Mouse (Mus musculus) left cerebral cortex, postnatal 14 days (tissue): ENCODE measurements around the gene Elp1. TPM values are rescaled to one million over a fixed set of nuclear protein-coding genes. Genes with fewer than 3 reads are reported as not detected.

ENCODE experiments used
- DNase-seq, 2 experiments: peaks; one replicate each; pipeline ENCODE4 v3.0.0; 2021 to 2022; ENCODE audit warnings: low spot score in 2 of 2, mixed read lengths in 1 of 2
- intact Hi-C: fragments of 180-260 bp; cut with DNase I; formaldehyde crosslinking; loops from one replicate; pipeline ENCODE4 v1.15.1; 2025
- long read RNA-seq, 2 experiments: library from polyadenylated mRNA; stranded (forward); transcript quantifications; one replicate each; pipeline ENCODE4 v2.0.0; 2021
- total RNA-seq, 2 experiments: library from RNA; stranded (reverse); gene quantifications; 2 replicates each; pipeline ENCODE4 v1.2.3; 2021

Elp1 gene
- total RNA-seq = 10 to 100 TPM; 70.2 to 74.4 TPM
- long read RNA-seq, experiment 1, full-length matches to known transcripts = 42 of 54 reads
- long read RNA-seq, experiment 1, partial matches to known transcripts = 5 of 54 reads
- long read RNA-seq, experiment 1, other reads (novel, unspliced or antisense) = 7 of 54 reads
- long read RNA-seq, experiment 2, full-length matches to known transcripts = 43 of 62 reads
- long read RNA-seq, experiment 2, partial matches to known transcripts = 12 of 62 reads
- long read RNA-seq, experiment 2, other reads (novel, unspliced or antisense) = 7 of 62 reads

DNA sequence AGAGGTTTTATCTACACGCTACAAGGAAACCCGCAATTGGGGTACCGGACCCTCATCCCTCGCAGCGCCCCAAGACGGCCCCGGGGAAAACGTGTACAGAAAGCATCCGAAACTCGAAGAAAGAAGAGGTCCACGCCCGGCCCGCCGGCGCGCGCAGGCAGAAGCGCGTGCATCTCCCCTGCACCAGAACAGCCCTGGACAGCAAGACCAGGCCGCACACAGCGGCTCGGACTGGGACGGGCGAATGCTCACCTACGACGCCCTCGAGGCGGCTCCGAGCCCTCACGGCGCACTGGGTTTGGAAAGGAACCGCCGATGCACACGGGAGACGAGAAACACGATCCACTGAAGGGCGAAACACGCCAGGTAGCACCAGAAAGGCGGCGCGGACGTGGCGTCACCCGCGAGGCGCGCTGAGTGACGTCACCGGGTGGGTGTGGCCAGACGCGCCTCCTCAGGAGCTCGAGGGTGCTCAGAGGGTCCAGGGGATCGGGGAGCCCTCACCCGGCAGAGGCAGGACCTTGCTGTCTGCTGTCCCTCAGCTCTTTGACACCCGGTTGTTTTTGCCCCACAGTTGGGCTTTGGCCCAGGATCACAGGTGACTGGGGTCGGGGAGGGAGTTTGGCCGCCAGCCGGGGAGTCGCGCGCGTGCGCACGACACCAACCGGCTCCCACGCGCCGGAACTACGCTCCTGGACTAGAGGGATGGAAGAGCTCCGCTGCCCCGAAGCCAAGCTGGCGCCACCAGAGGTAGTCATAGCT, at the start of gene Elp1, which contains the start of gene Fam206a:
Gene Elp1 (minus strand): TSS at position 425 of the 762 bp plus-strand sequence.
Gene Fam206a (plus strand): TSS at position 439 of the 762 bp plus-strand sequence.
- intact Hi-C loops = no loop called here
- peak; percentile 95 to 97 for DNase-seq

- intact Hi-C loops = no loop called here
- no peak for DNase-seq
Observed at GRCm38 (mm10) chr4:56850724-56851123, 48.6 kb upstream of the Elp1 start.

DNA sequence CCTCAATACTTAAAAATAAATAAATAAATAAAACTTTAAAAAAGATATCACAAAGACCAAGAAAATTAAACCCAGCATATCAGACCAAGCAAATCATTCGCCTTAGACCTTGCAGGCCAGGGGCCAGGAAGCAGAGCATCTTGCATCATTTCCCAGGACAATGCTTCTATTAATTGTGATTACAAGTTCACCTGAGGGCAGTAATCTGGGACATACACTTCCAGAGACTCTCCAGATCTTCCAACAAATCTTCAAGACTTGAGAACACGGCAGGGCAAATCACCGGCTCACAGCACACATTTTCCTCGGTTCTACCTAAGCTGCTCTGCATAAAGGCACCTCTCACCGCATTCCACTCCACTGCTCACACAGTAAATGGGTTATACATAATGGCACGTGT, 45.9 kb upstream of the Elp1 start:
- no peak for DNase-seq
- intact Hi-C loops = no loop called here

GRCm38 (mm10) chr4:56847400-56847799, 45.3 kb upstream of the Elp1 start:
- intact Hi-C loops = no loop called here
- no peak for DNase-seq

GRCm38 (mm10) chr4:56845896-56846533, 43.9 kb upstream of the Elp1 start:
- intact Hi-C loops = no loop called here
- no peak for DNase-seq

DNA sequence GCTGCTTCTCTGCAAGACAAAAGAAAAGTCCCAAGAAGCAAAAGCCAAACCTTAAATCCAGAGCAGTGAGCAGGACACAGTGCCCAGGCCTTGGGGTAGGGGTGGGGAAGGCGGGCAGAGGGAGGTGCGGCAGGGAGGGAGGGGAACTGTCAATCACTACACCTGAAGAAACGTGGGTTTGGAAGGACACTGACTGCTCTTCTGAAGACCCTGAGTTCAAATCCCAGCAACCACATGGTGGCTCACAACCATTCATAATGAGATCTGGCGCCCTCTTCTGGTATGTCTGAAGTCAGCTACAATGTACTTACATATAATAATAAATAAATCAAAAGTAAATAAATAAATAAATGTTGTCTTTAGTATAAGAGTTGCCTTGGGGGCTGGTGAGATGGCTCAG, 42.8 kb upstream of the Elp1 start:
- intact Hi-C loops = no loop called here

GRCm38 (mm10) chr4:56843963-56844362, 41.8 kb upstream of the Elp1 start:
- intact Hi-C loops = no loop called here
- no peak for DNase-seq

More for the DNA sequence above, 42.8 kb upstream of the Elp1 start:
- no peak for DNase-seq

DNA sequence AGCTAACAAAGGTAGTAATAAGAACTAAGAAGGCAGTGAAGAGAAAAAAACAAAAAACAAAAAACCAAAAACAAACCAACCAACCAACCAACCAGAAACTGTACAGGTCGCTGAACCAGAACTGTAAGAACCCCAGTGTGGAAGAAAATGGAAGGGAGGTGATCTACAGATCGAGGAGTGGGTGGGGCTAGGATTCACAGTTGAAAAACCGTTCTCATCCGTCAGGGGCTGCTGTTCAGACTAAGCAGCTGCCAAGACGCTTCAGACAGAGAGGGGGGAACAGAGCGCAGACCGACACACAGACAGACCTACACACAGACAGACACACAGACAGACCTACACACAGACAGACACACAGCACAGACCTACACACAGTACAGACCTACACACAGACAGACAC, 40.4 kb upstream of the Elp1 start:
- no peak for DNase-seq
- intact Hi-C loops = no loop called here

DNA sequence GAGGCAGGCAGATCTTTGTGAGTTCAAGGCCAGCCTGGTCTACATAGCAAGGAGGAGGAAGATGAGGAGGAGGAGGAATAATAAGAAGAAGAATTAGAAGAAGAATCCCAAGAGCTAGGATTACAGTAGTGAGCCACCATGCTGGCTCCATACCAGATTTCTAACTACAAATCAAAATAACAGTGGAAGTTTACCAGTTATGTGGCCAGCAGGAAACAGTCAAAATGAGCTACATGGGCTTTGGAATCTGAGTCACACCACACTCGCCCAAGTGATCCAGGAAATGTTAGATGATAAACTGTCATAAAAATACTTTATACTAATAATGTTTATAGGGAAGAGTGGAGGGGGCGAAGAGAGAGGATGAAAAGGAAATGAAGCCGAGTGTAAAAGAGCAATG, 38.2 kb upstream of the Elp1 start:
- intact Hi-C loops = no loop called here
- no peak for DNase-seq

- DNase-seq = no peak
- intact Hi-C loops = no loop called here
Observed at GRCm38 (mm10) chr4:56837661-56838060, 35.5 kb upstream of the Elp1 start.

DNA sequence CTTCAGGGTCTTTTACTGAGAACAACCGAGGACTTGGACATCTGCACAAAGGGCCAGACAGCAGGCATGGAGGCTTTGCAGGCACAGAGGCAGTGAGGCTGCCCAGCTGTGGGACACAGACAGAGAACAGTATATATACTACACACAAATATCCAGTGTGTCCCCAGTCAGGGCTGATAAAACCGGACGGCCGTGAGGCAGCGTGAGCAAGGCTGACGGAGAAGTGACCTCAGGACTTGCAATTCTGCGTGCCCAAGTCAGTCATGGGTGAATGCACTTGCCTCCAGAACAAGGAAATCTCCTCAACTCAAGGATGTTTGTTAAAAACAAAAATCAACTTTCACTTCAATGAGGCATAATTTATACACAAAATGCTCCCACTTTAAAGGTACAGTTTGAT, 29.9 kb upstream of the Elp1 start:
- no peak for DNase-seq
- intact Hi-C loops = no loop called here

DNA sequence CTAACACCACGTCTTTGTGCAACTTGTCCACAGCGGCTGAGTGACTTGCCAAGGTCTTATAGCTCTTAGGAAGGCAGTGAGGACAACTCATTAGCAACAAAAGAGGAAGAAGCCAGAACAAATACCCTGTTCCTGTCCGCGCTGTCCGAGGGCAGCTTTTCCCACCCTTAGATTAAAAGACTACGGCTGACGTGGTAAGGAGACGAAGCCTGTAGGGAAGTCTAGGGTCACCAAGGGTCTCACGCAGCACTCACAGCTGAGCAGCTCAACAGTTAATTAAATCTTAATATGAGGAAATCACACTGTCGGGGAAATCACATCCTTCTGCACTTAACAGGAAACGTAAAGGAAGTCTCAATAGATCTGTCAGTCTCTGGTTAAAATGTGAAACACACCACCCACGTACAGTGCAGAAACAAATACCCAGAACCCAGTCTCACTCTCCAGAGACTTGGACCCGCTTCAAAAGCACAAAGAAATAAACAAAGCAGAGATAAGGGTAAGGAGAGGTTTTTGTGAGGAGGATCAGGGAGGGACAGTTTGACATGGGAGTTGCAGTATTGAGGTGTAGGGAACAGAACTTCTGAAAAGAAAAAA, 29.0 kb upstream of the Elp1 start:
- DNase-seq = no peak
- intact Hi-C loops = no loop called here

- intact Hi-C loops = no loop called here
- DNase-seq = no peak
Observed at GRCm38 (mm10) chr4:56829511-56829921, 27.4 kb upstream of the Elp1 start.

DNA sequence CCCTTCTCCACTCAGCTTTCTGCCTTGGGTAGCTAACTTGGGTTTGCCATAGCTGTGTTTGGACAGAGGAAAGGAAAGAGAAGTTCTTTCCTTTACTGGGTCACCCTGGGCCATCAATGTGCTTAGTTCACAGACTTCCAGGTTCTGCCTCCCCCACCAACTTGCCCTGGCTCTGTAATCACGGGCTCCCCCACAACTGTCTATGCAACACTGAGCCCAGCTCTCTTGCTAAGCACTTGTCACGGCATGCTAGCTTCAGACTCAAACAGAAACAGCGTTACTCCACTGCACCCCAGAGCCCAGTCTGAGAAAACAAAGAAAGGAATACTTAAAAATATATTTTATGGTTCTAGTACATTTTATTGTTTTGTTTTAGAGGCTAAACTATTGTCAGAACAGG, 26.8 kb upstream of the Elp1 start:
- no peak for DNase-seq
- intact Hi-C loops = no loop called here

DNA sequence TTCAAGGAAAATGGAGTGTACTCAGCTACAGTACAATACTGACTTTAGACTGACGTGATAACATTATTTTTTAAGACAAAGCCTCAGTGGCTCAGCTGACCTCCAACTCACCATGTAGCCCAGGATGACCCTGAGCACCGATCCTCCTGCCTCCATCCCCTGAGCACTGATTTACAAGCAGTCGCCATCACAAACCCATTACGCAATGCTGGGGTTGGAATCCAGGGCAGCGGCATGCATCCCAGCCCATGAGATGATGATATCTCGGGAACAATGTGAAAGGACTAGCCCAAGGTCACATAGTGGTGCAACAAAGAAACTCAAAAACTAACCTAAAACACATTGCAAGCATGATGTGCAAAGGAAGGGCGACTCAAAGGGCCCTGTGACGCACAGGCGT, 22.1 kb upstream of the Elp1 start:
- no peak for DNase-seq
- intact Hi-C loops = no loop called here

DNA sequence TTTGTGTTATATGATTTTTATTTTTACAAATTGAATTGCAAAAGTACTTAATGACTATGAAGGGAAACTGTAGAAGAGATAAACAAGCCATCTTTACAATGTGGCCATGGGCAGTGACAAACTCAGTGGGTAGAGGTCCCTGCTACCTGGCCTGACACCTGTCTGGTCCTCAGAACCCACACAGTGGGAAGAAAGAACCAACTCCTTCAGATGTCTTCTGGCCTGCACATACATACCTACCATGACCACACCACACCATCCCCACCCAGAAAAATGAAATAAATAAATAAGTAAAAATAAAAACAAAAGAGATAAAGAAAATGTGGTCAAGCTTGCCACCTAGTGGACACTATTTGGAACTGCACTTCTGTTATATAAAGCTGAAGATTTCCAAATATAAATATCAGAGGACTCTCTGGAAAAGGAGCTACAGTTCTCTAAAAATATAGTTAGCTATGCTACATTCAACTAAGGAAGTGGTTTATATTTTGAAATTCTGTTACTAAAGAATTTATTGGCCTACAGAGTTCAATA, 18.0 kb upstream of the Elp1 start:
- peak; percentile 33 to 66 for DNase-seq
- intact Hi-C loops = no loop called here

DNA sequence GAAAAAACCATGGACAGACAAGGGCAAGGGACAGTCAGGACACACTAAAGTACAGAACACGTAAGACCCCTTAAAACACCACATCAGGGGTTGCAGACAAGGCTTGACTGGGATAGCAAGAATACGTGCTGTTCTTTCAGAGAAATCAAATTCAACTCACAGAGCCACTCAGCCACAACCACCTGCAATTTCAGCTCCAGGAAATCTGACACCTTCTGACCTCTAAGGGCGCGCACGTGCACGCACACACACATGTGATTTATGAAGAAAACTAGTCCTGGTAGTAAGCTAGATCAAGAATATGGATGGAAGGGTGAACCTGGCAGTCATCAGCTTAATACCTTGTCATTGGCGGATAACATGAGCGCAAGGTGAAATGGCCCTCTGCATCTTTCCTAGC, 13.0 kb upstream of the Elp1 start:
- DNase-seq = no peak
- intact Hi-C loops = no loop called here

- DNase-seq = no peak
Observed at GRCm38 (mm10) chr4:56812096-56812495, 10.0 kb upstream of the Elp1 start.

GRCm38 (mm10) chr4:56811642-56812041, 9.5 kb upstream of the Elp1 start:
- DNase-seq = no peak
- intact Hi-C loops = no loop called here

More at GRCm38 (mm10) chr4:56812096-56812495, 10.0 kb upstream of the Elp1 start:
- intact Hi-C loops = no loop called here

- no peak for DNase-seq
- intact Hi-C loops = no loop called here
Observed at GRCm38 (mm10) chr4:56809050-56809449, 6.9 kb upstream of the Elp1 start.
